In the genomic region with DNA sequence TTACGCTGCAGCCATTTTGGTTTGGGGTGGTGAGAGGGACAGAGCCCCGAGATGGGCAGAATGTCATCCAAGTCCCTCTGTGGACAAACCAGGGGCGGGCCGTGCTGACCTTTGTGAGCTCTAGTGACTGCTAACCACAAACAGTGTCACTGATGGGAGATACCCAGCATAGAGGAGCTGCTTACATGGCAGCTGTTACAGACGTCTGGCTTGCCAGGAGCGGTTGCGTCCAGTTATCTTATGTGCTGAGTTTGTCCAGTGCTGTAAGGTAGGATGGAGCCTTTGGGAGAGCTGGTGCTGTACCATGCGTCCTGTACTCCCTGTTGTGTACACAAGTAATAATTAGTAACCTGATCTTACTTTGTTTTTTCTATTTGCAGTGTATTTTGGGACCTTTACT, we compare ENCODE assay signal across 13 mouse cellular contexts. TPM values are rescaled to one million over a fixed set of nuclear protein-coding genes. Genes with fewer than 3 reads are reported as not detected.
DNase-seq lines count a peak whose midpoint lies in the region; ATAC-seq lines count a peak whose summit lies in the region.
"Had no signal": no experiment of that assay in that cellular context is flagged by ENCODE, and none has a peak within 500 bp of the region (broad histone marks: within the 10 kb centered on the region; RNA-seq: fewer than 3 reads in every experiment).

No protein-coding gene starts in this region.

- H3K9ac ChIP-seq in heart, embryonic 12.5 days = 0 out of 2 replicates have a peak overlapping the region, but pooled peaks have one; percentile 6
- H3K9ac ChIP-seq in embryonic facial prominence, embryonic 11.5 days (replicated peaks; ENCODE audit: low read length) = 0 out of 2 replicates have a peak overlapping the region, but pooled peaks have one; percentile 18
- no peak overlapping the region for H3K9ac ChIP-seq in hindbrain, embryonic 15.5 days
- H3K9ac ChIP-seq in midbrain, embryonic 15.5 days = no peak overlapping the region; the same call in 1 of the 2 replicates

- H3K27ac ChIP-seq in heart, embryonic 12.5 days (ENCODE audit: poor library complexity, severe bottlenecking) = no peak overlapping the region
- H3K27ac ChIP-seq in embryonic facial prominence, embryonic 11.5 days (replicated peaks; ENCODE audit: low read depth, low read length) = no peak overlapping the region
- H3K27ac ChIP-seq in hindbrain, embryonic 15.5 days (replicated peaks) = no peak overlapping the region
- H3K27ac ChIP-seq in midbrain, embryonic 15.5 days = no peak overlapping the region

- H3K4me2 ChIP-seq in heart, embryonic 12.5 days = 0 out of 2 replicates have a peak overlapping the region, but pooled peaks have one; percentile 82
- H3K4me2 ChIP-seq in embryonic facial prominence, embryonic 11.5 days (ENCODE audit: low read depth, low read length) = peak overlapping the region; percentile 26; the same call in 1 of the 2 replicates
- H3K4me2 ChIP-seq in hindbrain, embryonic 15.5 days = peak overlapping the region; percentile 85
- H3K4me2 ChIP-seq in midbrain, embryonic 15.5 days = peak overlapping the region; percentile 94

- no peak for DNase-seq in heart, postnatal 4 days
- no peak for DNase-seq in embryonic facial prominence, embryonic 11.5 days (ENCODE audit: low spot score)
- DNase-seq in adrenal gland, adult (ENCODE audit: inconsistent age in 2 of 2, low spot score in 1 of 2) = no peak
- DNase-seq in kidney, adult 11 months = no peak
- DNase-seq in spleen, postnatal 14 days (ENCODE audit: low spot score in 2 of 2) = no peak
- DNase-seq: cerebellum, adult 11-12 months; heart, adult 18-20 months; kidney, postnatal 36 days; thymus, adult 2 months had no signal

- ATAC-seq in heart, embryonic 12.5 days (ENCODE audit: insufficient number of reproducible peaks, low FRiP score) = no peak
- no peak for ATAC-seq in embryonic facial prominence, embryonic 11.5 days (replicated peaks; ENCODE audit: insufficient number of reproducible peaks, low FRiP score, low TSS enrichment, low read depth)
- no peak for ATAC-seq in hindbrain, embryonic 15.5 days (ENCODE audit: low FRiP score, low read depth)
- ATAC-seq in midbrain, embryonic 15.5 days (replicated peaks) = no peak
- ATAC-seq: lung, postnatal 0 days had no signal

- no peaks in the 10 kb centered on the region for H3K9me3 ChIP-seq in heart, embryonic 12.5 days (replicated peaks)
- no peaks in the 10 kb centered on the region for H3K9me3 ChIP-seq in embryonic facial prominence, embryonic 11.5 days (replicated peaks; ENCODE audit: control insufficient read depth, low read length)
- no peaks in the 10 kb centered on the region for H3K9me3 ChIP-seq in hindbrain, embryonic 15.5 days
- no peaks in the 10 kb centered on the region for H3K9me3 ChIP-seq in midbrain, embryonic 15.5 days

- H3K27me3 ChIP-seq in heart, embryonic 12.5 days (replicated peaks) = no peaks in the 10 kb centered on the region
- H3K27me3 ChIP-seq in embryonic facial prominence, embryonic 11.5 days (ENCODE audit: control insufficient read depth, insufficient read depth, low read length) = no peaks in the 10 kb centered on the region
- H3K27me3 ChIP-seq in hindbrain, embryonic 15.5 days = no peaks in the 10 kb centered on the region
- H3K27me3 ChIP-seq in midbrain, embryonic 15.5 days (replicated peaks) = no peaks in the 10 kb centered on the region

- H3K4me3 ChIP-seq in heart, embryonic 12.5 days = no peak overlapping the region
- H3K4me3 ChIP-seq in embryonic facial prominence, embryonic 11.5 days (ENCODE audit: low read depth, low read length) = no peak overlapping the region
- H3K4me3 ChIP-seq in hindbrain, embryonic 15.5 days = 0 out of 2 replicates have a peak overlapping the region, but pooled peaks have one; percentile 5
- no peak overlapping the region for H3K4me3 ChIP-seq in midbrain, embryonic 15.5 days

- peaks cover 63% of the 10 kb centered on the region for H3K36me3 ChIP-seq in heart, embryonic 12.5 days
- H3K36me3 ChIP-seq in embryonic facial prominence, embryonic 11.5 days (replicated peaks; ENCODE audit: control insufficient read depth, insufficient read depth, low read depth, low read length) = peaks cover 22% of the 10 kb centered on the region
- peaks cover 41% of the 10 kb centered on the region for H3K36me3 ChIP-seq in hindbrain, embryonic 15.5 days
- H3K36me3 ChIP-seq in midbrain, embryonic 15.5 days (replicated peaks) = peaks cover 28% of the 10 kb centered on the region

- WGBS in heart, embryonic 12.5 days = 61% methylated on average over 8 of the region's 8 CpGs
- WGBS in embryonic facial prominence, embryonic 11.5 days = 61% methylated on average over 8 of the region's 8 CpGs
- 70% methylated on average over 8 of the region's 8 CpGs for WGBS in hindbrain, embryonic 15.5 days
- WGBS in midbrain, embryonic 15.5 days = 73% methylated on average over 8 of the region's 8 CpGs

- peaks cover 34% of the 10 kb centered on the region for H3K4me1 ChIP-seq in heart, embryonic 12.5 days (replicated peaks)
- H3K4me1 ChIP-seq in embryonic facial prominence, embryonic 11.5 days (ENCODE audit: control insufficient read depth, insufficient read depth, low read length) = peaks cover 8% of the 10 kb centered on the region; the same call in 1 of the 2 replicates
- H3K4me1 ChIP-seq in hindbrain, embryonic 15.5 days (replicated peaks) = peaks cover 43% of the 10 kb centered on the region
- peaks cover 67% of the 10 kb centered on the region for H3K4me1 ChIP-seq in midbrain, embryonic 15.5 days

RNA-seq across cellular contexts. Expression of a gene that starts 4.8 kb away (rescaled TPM):
- 101 and 105 TPM in 2 replicates for polyA plus RNA-seq in heart, embryonic 12.5 days (2016; fragmentation: Nextera tagmentation; extraction: Ambion mirVana)
- total RNA-seq in heart, postnatal 4 days (2021) = 10 to 100 TPM; 55.3 to 58.7 TPM
- polyA plus RNA-seq in embryonic facial prominence, embryonic 11.5 days (2014; fragmentation: Nextera tagmentation; extraction: Ambion mirVana) = 129 and 138 TPM in 2 replicates
- 143 and 151 TPM in 2 replicates for polyA plus RNA-seq in hindbrain, embryonic 15.5 days (2015; fragmentation: Nextera tagmentation; extraction: Ambion mirVana)
- polyA plus RNA-seq in midbrain, embryonic 15.5 days (2015; fragmentation: Nextera tagmentation; extraction: Ambion mirVana) = 175 and 194 TPM in 2 replicates

Comparison
In these comparisons a context has a peak if more than half of its experiments do, and no peak if none do; other contexts are left out.
1. H3K4me2 ChIP-seq: peak in every context shown above with its lines; median percentile 94 in midbrain, embryonic 15.5 days; 85 in hindbrain, embryonic 15.5 days; 82 in heart, embryonic 12.5 days; 26 in embryonic facial prominence, embryonic 11.5 days.
2. H3K9ac ChIP-seq: peak in heart, embryonic 12.5 days (single experiment) and embryonic facial prominence, embryonic 11.5 days (single experiment); none in hindbrain, embryonic 15.5 days (single experiment) and midbrain, embryonic 15.5 days (single experiment).